Mouse (Mus musculus) layer of hippocampus, postnatal 10 days (tissue): ENCODE data around the gene Slf2. TPM values are rescaled to one million over a fixed set of nuclear protein-coding genes. Genes with fewer than 3 reads are reported as not detected.

ENCODE experiments used
- DNase-seq, 2 experiments: peaks; one replicate each; pipeline ENCODE4 v3.0.0; 2021; ENCODE audit warnings: low spot score in 2 of 2
- long read RNA-seq: library from polyadenylated mRNA; stranded (forward); transcript quantifications from one replicate; pipeline ENCODE4 v2.0.0, GENCODE M21; 2023
- total RNA-seq, 2 experiments: library from RNA; stranded (reverse); gene quantifications; 2 replicates each; pipeline ENCODE4 v1.2.3; 2021

The Slf2 gene
- total RNA-seq = 10 to 100 TPM; 32.4 to 35.3 TPM
- long read RNA-seq, partial matches to known transcripts = 0 of 8 reads
- long read RNA-seq, other reads (novel, unspliced or antisense) = 7 of 8 reads

DNA sequence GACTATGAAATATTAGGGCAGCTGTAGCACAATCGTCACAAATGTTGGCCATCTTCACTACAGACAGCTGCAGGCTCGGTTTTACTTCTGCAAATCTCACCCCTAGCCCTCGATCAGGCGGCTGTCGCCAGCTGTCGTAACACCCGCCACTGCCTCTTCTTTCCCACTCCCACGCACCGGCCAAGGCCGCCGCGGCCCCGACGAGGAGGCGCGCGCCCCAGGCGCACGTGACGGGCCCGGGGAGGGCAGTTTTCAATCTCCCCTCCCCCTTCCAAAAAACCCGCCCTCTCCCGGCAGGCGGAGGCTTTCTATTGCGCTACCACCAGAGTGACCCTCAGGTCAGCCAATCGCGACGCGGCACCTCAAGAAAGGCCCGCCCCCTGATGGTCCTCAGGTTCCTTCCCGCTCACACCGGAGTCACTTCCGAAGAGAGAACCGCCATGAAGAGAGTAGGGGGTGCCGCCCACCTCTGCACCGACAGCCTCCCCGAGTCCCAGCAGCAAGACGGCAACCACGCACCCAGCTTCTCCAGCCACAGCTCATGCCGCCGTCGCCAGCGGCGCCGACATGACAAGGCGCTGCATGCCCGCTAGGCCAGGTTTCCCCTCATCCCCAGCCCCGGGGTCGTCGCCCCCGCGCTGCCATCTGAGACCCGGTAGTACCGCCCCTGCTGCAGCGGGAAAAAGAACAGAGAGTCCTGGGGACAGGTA is at the start of gene Slf2:
Gene Slf2, plus strand, starts transcription at position 408 of the 710 bp plus-strand sequence.
- peak; percentile 99 for DNase-seq

DNA sequence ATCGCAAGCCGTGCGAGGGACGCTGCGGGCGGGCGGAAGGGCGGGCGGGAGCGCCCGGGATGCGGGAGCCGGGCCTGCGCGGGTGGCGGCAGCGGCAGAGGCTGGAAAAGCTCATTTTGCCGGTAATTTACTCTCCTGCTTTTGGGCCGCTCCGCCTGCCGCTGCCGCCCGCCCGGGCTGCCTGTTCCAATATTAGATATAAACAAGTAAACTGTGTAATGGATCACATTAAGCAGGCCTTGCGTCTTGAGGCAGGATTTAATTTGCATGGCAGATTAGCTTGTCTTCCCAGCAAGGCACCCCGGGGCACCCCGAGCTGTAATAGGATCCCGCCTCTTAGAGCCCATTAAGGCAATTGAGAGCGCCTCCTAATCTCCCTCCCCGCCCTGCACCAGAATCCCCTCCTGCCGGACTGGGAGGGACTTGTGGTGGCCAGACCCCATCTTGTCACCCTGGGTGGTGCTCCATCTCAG is 48.4 kb upstream of the Slf2 start:
- DNase-seq = peak; percentile 37 to 47

DNA sequence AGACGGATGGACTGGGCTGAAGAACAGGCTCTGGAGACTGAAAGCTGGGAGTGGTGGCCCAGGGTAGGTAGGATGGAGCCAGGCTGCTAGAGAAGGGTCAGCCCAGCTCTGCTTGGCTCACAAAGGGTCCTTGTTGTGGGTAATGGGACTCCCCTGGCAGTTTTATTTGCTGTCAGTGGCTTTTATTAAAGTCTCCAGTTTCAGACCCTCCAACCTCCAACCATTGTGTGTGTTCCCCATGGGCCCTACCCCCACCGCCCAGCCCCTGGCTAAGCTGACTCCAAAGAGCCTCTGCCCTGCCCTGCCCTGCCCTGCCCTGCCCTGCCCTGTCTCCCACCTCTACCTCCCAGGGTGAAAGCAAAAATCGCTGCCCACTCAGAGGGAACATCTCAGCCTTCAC is 46.6 kb upstream of the Slf2 start:
- DNase-seq = no peak

DNA sequence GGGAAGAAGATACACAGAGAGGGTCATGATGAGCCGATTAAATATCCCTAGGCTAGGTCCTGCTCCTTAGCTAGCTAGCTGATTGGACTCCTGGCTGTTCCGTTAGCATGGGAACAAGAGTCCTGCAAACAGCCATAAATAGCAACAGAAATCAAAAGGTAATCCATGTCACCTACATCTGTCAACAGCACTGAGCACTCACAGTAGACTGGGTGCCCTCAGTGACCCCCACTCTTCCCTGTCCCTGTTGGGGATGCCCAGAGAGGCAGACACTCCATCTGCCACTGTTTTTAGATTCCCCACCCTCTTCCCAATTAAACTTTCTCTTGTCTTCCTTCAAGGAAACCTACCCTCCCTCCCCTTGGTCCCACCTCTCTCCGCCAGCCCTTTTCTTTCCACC is 44.5 kb upstream of the Slf2 start:
- no peak for DNase-seq

DNA sequence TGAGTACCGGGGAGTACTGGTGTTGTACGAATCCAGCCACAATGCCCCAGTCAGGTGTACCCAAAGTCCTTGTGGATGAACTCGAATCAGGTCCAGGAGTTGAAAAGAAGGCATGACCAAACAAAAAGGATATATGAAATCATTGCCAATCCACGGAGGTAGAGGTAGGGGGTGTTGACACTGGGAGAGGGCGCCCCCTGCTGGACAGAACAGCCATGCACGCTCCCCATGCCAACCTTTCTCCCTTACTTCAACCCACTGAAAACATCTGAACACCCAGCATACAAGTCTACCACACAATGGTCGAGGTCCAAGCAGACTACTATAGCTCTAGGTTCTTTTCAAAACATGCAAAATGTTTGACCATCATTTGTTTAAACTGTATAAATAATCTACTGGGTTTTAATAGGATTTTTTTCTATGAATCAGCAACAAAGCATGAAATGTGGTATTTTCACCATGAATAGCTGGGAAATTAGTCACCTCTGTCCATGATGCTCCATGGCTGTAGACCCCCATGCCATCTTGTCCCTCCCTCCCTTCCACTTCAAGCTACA is 43.2 kb upstream of the Slf2 start:
- DNase-seq = peak; percentile 73 to 81

DNA sequence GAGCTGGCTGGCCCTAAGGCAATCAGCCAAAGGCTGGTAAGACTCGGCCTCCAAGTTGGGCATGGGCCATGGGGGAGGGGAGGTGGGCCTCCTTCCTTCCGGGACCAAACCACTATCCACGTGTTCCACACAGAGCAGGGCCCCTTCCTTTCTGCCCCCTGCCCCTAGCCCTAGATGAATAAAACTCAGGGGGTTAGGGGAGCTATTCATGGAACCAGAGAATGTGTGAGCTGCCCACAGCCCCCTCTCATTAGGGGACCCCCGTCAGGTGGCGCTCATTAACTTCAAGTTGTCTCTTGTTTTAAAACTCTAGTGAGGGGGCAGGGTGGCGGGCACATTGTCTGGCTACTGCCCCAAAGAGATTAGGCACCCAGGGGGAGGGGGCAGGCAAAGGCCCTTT is 41.4 kb upstream of the Slf2 start:
- DNase-seq = no peak

DNA sequence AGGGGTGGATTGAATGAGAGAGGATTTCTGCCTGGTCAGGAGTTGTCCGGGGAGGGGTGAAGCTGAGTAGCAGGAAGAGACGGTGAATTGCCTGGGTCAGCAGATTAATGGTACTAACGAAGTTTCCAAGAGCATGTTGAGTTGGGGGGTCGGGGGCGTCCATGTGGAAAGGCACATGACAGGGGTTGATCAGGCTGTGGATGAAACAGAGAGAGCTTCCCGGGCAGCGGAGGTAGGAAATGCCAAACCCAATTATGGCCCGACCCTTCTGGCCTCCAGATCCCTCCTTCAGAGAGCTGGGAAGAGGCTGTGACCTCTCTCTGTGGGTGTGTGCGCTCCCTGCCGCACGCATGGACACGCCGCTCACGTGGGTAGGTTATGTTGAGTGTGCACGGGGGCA is 39.5 kb upstream of the Slf2 start:
- no peak for DNase-seq

DNA sequence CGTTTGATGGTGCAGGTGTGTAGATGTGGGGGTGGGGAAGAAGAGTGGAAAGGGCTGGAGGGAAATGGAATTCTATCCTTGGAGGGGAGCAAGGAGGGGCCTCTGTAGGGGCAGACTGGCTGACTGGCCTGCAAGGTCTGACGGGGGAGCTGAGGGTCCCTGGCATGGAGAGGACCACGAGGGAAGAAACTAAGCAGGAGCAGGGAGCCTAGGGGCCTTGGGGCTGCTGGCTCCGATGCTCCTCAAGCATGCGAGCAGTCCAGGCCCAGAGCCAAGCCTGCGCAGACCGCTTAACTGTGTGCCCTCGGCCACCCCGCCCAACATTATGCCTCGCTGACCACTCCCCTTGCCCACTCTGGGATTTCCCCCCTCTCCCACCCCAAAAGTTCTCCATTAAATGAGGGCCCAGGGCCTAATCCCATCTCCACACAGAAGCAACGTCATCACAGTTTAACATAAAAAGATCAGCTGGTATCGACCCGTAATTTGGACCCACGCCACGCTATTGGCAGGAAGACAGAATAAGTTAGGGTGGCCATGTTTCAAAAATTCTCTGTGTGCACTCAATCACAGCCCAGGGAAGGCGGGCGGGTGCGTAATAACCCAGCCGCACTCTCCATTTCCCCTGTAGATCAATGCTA is 37.6 kb upstream of the Slf2 start:
- DNase-seq = peak; percentile 52 to 56

DNA sequence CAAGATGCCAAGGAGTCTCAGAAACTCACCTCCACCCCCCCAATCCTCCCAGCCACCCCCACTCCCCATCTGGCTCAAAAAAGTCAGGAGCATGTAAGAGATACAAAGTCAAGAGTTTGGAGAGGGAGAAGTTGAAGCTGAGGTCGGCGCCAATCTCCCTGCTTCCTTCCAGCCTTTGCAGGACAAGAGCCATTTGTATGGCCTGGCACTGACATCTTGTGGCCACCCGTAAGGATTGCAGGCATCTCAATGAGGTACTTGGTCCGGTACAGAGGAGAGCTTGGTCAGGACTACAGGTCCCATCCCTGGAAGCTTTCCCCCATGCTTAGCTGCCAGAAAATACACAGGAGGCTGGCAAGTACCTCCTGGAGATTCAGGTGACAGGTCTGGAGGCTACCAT is 35.7 kb upstream of the Slf2 start:
- peak; percentile 72 to 81 for DNase-seq

DNA sequence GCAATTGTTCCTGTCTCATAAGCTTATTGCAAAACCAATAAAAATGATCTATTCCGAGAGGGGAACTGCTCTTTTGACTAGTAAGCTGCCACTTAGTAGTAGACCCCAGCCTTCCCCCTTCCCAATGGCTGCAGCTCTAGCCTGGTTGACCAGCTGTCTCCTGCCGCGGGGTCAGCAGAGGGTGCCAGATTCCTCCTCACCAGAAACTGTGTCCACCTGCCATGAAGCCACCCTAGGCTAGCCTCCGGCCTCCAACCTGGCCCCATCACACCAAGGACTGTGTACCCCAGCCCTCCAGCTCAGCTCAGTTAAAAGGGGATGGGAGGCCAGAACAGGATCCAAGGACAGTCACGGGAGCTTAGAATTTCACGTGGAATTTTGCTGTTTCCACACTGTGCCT is 34.5 kb upstream of the Slf2 start:
- DNase-seq = no peak

DNA sequence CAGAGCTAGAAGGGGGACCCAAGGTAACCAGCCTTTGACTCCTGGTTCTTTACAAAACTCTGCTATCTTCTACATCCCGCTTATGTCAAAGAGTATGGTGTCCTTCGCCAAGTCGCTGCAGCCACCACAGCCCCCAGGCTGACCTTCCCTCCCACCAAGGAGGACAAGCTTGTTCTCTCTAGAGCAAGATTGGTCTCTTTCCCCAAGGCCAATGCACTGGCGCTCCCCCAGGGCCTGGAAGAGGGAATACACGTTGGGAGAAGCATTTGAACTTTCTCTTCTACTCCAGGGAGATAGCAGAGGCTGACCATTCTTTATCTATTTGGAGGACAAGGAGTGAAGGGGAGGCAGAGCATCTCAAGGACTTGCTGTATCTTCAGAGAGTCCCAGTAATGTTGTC is 33.4 kb upstream of the Slf2 start:
- no peak for DNase-seq

DNA sequence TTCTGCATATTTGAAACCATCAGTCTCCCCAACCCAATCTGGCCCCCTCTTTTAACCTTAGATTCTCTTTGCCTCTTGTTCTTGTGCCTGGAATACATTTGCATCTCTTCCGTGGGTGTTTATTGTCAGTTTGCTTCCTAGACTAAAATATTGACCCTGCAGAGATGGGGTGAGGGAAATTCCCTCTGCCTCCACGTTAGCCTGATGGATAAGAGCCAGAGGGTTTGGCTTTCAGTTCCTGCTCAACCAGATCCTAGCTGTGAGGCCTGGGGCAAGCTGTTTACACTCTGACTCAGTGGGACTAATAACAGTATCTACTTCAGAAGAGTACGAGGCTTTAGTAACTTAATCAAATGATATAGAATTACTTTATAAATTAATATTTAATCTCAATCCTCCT is 32.3 kb upstream of the Slf2 start:
- no peak for DNase-seq

DNA sequence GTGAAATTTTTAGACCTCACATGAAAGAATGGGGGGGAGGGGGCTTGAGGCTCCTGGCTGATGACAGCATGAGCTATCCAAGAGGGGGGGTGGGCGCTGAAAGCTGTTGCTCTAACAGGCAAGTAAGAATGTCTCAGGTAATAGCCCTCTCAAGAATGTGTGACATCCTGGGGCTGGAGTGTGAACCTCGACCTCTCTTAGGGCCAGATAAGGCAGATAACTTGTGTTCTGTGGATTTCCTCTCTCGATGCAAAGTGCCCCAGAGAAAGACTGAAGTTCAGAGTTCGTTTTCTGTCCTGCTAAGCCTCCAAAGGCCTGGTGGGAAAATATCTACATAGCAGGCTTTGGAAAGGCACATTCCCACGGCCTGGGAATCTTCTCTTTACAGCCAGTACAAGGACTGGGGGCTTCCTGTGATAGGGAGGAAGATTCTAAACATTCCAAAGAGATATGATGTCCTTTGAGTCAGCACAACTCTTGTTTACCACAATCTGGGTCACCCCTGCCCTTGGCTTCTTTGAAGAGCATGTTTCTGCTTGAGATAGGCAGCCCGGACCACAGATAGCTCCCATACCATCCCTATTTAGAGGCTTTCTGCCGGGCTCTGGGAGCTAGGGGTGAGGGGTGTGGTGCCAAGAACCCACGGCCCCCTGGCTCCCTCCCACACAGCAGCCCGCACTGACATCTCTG is 31.7 kb upstream of the Slf2 start:
- no peak for DNase-seq

DNA sequence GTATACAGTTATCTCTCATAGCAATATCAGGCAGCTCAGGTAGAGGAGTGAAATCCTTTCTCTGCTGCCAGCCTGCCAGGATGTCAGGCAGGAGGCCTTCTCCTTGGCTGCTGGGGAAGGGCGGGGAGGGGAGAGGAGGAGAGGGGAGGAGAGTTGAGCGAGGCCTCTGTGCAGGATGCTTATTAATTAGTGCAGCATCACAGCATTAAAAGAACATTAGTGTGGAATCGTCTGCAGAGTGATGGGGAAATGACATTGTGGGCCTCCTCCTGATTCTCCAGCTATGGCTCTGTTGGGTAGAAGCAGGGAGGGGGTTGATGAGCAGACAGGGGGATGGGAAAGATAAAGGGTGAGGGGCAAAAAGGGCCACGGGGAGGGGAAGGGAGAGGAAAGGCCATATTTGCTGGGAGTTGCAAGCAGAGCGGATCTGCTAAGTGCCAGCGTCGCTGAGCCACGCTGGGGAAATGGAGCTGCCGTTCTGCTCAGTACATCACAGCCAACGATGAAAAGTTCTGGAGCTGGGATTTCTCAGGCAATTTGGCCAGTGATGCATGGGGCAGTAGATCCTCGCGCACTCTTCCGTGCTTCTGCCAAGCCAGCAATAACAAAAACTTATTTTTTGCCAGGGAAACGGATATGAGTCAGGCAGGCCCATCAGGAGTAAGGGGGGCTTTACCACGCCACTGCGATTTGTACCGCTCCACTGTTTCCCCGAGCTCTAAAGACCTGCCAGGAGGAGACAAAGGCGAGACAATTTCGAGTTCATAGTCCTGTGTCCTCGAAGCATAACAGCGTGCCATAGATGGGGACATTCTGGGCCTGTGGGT is 30.8 kb upstream of the Slf2 start:
- no peak for DNase-seq

DNA sequence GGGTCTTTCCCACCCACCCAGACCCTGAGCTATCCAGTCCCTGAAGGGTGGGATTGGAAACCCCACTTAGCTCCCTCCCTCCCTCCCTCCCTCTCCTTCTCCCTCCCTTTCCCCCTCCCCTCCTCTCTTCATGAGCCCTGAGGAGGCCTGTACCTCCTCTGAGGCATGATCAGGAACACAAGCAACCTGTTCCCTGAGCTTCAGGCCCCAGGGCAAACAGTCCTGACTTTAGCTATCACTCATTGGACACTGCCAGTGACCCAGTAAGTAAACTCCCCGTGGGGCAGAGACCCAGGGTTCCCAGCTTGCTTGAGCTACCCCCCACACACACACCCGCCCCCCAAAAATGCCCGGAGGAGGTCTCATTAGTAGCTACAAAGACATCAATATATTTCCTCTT is 29.9 kb upstream of the Slf2 start:
- no peak for DNase-seq

DNA sequence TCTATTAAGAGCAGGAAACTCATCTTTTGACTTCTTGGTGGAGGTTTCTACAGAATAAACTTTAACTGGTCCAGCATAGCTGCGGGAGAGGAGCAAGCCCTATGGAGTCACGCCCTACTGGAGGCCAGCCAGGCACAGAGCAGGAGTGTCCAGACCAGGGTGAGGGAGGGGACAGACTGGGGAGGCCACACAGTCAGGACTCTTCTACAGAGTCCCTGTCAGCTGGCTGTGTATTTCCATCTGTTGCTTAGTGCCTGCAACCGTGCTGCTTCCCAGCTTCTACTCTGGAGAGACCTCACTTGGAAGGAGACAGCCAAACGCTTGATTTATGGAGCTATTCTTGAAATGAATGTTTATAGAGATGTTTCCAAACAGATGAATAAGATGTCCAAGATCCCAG is 28.6 kb upstream of the Slf2 start:
- DNase-seq = no peak

DNA sequence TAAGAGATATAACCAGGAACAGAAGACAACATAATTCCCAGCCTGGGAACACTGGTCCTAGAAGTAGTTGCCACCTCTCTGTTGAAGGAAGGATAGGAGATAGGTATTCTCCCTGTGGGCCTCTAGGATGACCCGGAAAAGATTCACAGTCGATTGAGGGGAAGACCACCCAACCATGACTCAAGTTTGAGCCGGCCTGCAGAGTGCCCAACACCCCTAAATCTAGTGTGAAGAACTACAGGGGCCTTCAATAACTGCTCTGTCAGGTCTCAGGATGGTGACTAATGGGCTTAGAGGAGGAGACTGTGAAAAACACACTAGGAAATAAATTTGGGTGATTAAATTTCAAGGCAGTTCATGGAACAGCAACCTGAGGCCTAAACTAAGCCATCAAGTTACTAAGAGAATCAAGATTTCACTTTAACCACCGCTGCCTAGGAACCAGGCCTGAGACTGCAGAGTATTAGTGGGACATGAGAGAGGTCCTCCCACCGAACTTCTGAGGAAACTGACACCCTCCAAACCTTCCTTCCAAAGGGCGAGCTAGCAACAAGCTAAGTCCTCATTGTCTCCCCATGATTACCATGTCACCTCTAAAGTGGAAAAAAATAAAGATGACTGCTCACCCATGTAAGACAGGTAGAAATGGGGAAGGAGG is 27.5 kb upstream of the Slf2 start:
- DNase-seq = no peak

DNA sequence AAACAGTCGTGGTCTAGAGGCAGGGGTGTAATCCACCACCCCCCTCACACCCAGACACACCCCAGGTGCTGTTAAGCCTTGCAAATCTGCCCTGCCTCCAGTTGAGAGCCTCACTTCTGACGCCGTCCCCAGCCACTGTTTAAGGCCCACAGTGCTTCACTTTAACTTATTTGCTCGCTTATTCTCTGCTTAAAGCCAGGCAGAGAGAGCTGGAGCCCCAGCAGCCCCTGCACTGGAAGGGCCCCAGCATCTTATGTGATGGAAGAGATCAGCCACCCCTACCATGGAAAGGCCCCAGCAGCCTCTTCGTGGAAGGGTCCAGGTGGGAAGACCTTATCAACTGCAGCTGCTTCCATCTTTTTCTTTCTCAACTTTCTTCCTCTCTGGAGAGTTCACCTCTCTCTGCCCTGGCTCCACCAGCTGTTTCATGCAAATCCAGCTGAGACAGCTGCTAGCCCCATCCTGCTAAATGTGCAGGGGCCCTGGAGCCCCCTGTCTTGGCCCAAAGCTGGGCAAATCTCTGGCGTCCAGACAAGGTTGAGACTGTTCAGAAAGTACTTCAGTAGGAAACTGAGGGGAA is 26.7 kb upstream of the Slf2 start:
- no peak for DNase-seq

DNA sequence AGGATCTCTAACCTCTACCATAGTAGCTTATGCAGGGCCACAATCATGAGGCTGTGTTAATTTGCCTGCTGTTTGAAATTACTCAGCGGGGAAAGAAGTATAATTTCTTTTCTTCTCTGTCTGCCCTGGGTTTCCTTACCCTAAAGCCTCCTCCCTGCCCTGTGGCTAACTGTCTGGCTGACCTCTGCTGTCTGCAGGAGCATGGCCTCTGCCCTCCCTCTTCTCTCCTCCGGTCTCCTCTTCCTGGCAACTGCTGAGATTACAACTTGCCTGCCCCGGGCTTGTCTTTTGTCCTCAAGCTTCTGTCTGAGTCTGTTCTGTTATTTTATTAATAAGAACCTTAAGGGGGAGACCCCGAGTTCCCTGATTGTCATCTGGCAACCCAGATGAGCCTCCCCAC is 25.6 kb upstream of the Slf2 start:
- no peak for DNase-seq
